Mouse (Mus musculus): ENCODE results near the gene Ubb. TPM values are rescaled to one million over a fixed set of nuclear protein-coding genes. Genes with fewer than 3 reads are reported as not detected.

Ubb gene
- polyA plus RNA-seq (2021; fragmentation: Nextera tagmentation) = 3,078 and 4,681 TPM in 2 replicates
- long read RNA-seq, experiment 1, transcript Ubb-201 (2 exons, 1,499 nt) = major isoform, 6,422 of 6,495 reads
- long read RNA-seq, experiment 1, transcript Ubb-202 (2 exons, 890 nt) = minor isoform, 14 of 6,495 reads
- long read RNA-seq, experiment 1, partial matches to known transcripts = 0 of 6,495 reads
- long read RNA-seq, experiment 1, other reads (novel, unspliced or antisense) = 59 of 6,495 reads
- long read RNA-seq, experiment 2, transcript Ubb-202 (2 exons, 890 nt) = minor isoform, 10 of 4,850 reads
- long read RNA-seq, experiment 2, transcript Ubb-201 (2 exons, 1,499 nt) = major isoform, 4,517 of 4,850 reads
- long read RNA-seq, experiment 2, partial matches to known transcripts = 315 of 4,850 reads
- long read RNA-seq, experiment 2, other reads (novel, unspliced or antisense) = 8 of 4,850 reads

DNA sequence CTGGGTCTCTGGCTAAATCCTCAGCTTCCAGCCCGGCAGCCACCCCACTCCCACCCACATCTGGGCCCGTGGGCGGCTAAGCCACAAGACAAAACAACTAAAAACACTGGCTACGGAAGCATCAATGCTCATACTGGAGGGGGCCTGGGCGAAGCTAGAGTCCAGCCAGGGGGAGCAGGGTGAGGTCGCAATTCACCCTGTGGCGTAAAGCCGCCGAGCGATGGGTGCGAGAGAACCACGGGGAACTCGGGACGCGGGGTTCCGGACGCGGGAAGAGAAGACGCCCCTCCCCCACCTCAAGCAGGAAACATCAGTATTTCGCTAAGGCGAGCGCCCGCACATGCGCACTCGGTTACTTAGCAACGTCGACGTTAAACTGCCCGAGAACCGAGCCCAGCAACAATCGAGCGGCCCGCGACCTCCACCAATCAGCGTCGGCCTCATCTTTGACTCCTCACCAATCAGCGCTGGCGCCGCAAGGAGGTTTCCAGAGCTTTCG lies at the start of gene Ubb:
Gene Ubb (plus strand): TSS at position 445 of the 499 bp plus-strand sequence.

DNA sequence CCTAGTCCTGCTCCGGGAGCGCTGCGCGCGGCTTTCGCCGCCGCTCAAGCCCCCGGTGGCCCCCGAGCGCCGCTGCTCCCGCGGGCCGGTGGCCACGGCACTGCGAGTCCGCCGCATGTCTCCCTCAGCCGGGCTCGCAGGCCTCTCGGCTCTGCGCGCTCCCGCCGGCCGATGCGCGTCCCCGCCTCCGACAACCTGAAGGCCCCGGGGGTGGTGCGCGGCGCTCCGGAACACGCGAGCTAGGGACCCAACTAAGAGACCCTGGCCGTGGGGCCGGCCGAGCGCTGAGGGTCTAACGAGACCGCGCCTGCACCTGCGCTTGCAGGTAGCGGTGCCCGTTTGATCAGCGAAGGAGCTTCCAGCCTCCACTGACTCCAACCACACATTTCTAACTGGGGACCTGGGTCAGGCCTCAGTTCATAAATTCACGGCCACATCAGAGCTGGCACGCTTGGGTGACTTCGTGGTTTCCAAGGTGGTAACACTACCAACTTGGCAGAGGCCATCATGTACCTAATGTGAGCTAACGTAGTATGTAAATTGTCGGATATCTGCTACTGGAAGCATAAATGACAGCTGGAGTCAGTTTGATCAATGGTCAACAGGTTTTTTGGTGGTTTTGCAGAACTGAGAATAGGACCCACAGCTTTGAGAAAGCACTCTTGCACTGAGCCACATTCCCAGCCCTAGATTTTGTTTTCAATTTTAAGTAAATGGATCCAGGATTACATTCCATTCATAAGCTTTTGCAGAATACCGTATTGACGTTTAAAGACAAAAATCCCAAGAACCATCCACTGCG lies 11.7 kb upstream of the Ubb start, which contains the start of gene Cenpv:
Gene Cenpv (minus strand): TSS at position 173 of the 802 bp plus-strand sequence.

DNA sequence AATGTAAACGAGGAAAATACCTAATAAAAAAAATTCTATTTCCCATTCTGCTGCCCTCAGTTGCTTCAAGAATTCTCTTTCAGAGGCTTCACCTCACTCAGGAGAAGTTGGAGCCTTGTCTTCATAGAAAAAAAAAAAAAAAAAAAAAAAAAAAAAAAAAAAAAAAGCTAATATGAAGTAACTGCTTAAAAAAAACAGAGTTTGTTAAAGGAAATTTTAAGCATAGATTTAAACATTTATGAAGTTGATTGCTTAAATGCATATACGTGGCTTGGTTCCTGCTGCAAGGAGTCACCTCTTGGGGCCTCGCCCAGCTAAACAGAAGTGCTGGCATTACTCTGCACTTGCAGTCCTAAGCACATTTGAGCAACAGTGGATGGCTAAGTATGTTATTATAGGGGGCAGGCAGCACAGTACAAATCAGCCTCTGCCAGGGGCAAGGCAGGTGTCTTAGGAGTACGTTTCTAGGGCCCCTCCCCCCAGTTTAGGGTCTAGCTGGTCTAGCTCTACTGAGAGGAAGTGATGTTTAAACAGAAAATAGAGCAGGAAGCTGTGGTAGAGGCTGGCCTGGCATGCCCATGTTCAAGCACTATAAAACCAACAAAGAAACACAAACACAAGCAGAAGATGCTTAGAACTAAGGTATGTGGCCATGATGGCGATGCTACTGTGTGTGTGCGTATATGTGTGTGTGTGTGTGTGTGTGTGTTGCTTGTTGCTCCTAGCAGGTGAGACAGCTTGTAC lies 23.2 kb downstream of the Ubb start, which contains the start of gene Trpv2:
Gene Trpv2 (plus strand): TSS at position 528 of the 744 bp plus-strand sequence.

Other genes with a start within 250 kb of the Ubb start
- 3.4 and 3.9 TPM in 2 replicates for gene Pigl, start 92.7 kb upstream of the Ubb start, polyA plus RNA-seq (2021; fragmentation: Nextera tagmentation)
- gene Ncor1, start 92.6 kb upstream of the Ubb start, polyA plus RNA-seq (2021; fragmentation: Nextera tagmentation) = 51.6 and 98.2 TPM in 2 replicates
- gene Cenpv, start 11.9 kb upstream of the Ubb start, polyA plus RNA-seq (2021; fragmentation: Nextera tagmentation) = 7.4 and 9.6 TPM in 2 replicates
- gene Trpv2, start 23.3 kb downstream of the Ubb start, polyA plus RNA-seq (2021; fragmentation: Nextera tagmentation) = 10.4 and 11.2 TPM in 2 replicates
- gene Lrrc75a, start 97.4 kb downstream of the Ubb start, polyA plus RNA-seq (2021; fragmentation: Nextera tagmentation) = 5.9 and 8.5 TPM in 2 replicates
- 50.6 and 57.4 TPM in 2 replicates for gene Mmgt2, start 97.5 kb downstream of the Ubb start, polyA plus RNA-seq (2021; fragmentation: Nextera tagmentation)
- gene Zfp287, start 180.7 kb downstream of the Ubb start, polyA plus RNA-seq (2021; fragmentation: Nextera tagmentation) = 4.4 and 4.5 TPM in 2 replicates
- gene Gm10428, start 201.9 kb downstream of the Ubb start, polyA plus RNA-seq (2021; fragmentation: Nextera tagmentation) = not detected in 2 replicates
- gene Zfp286, start 238.3 kb downstream of the Ubb start, polyA plus RNA-seq (2021; fragmentation: Nextera tagmentation) = 11.4 and 17.0 TPM in 2 replicates

Measured in left cerebral cortex, adult 6 months (tissue).